Mouse (Mus musculus) lung, postnatal 0 days (tissue): Measurements from ENCODE around the gene Prex1. TPM values are rescaled to one million over a fixed set of nuclear protein-coding genes. Genes with fewer than 3 reads are reported as not detected.

ENCODE experiments used
- ATAC-seq: fragments of 200-750 bp; cut with Nextera tagmentation; 2 replicates; pipeline ENCODE4 v1.8.0; 2017; ENCODE audit warnings: moderate library complexity
- DNase-seq: peaks from one replicate; pipeline ENCODE4 v3.0.0-alpha.2; 2016; ENCODE audit warnings: low spot score
- H3K27ac ChIP-seq: fragments of 300-500 bp; sonication (generic); 2 replicates; pipeline ENCODE4 v1.5.1; 2014; ENCODE audit warnings: antibody characterized with exemption, mild to moderate bottlenecking, low read length, mixed read lengths
- H3K27me3 ChIP-seq: fragments of 300-500 bp; sonication (generic); replicated peaks from 2 replicates; pipeline ENCODE4 v1.6.1; 2014; ENCODE audit warnings: low read length, mixed read lengths; ENCODE audit not compliant: insufficient read depth
- H3K36me3 ChIP-seq: fragments of 300-500 bp; sonication (generic); 2 replicates; pipeline ENCODE4 v1.6.1; 2014; ENCODE audit warnings: low read length, mixed read lengths; ENCODE audit not compliant: insufficient read depth
- H3K4me1 ChIP-seq: fragments of 300-500 bp; sonication (generic); 2 replicates; pipeline ENCODE4 v1.6.1; 2014; ENCODE audit warnings: antibody characterized with exemption, low read depth, low read length, mixed read lengths; ENCODE audit not compliant: insufficient read depth
- H3K4me2 ChIP-seq: fragments of 300-500 bp; sonication (generic); replicated peaks from 2 replicates; pipeline ENCODE4 v1.6.1; 2014; ENCODE audit warnings: low read depth, mild to moderate bottlenecking, low read length, moderate library complexity, mixed read lengths
- H3K4me3 ChIP-seq: fragments of 300-500 bp; sonication (generic); 2 replicates; pipeline ENCODE4 v1.5.1; 2014; ENCODE audit warnings: low read depth, low read length
- H3K9ac ChIP-seq: fragments of 300-500 bp; sonication (generic); replicated peaks from 2 replicates; pipeline ENCODE4 v1.6.1; 2014; ENCODE audit warnings: low read depth, mild to moderate bottlenecking
- H3K9me3 ChIP-seq: fragments of 300-500 bp; sonication (generic); 2 replicates; pipeline ENCODE4 v1.6.1; 2016; ENCODE audit warnings: low read length, mixed read lengths
- CTCF ChIP-seq: IDR thresholded peaks from 2 replicates; pipeline ENCODE4 v1.5.1; 2016; ENCODE audit warnings: antibody characterized with exemption, mild to moderate bottlenecking
- EP300 ChIP-seq: IDR thresholded peaks from 2 replicates; pipeline ENCODE4 v1.6.1; 2016; ENCODE audit warnings: antibody characterized with exemption, mild to moderate bottlenecking, control low read depth
- WGBS: fragments of 180-500 bp; shearing (Covaris S2); extraction: QIAGEN DNeasy Blood & Tissue Kit; methylation state at CpG from one replicate; pipeline ENCODE4 v1.1.7; 2014; 5-methylcytosine and 5-hydroxymethylcytosine counted together
- polyA plus RNA-seq: library from polyadenylated mRNA; unstranded; fragments of >200 nt; fragmentation: Nextera tagmentation; extraction: Ambion mirVana; gene quantifications from 2 replicates; pipeline ENCODE4 v1.2.1, GENCODE M21; 2015

Prex1 gene
- polyA plus RNA-seq, 1 experiment from 2014 or later = 6.9 TPM

DNA sequence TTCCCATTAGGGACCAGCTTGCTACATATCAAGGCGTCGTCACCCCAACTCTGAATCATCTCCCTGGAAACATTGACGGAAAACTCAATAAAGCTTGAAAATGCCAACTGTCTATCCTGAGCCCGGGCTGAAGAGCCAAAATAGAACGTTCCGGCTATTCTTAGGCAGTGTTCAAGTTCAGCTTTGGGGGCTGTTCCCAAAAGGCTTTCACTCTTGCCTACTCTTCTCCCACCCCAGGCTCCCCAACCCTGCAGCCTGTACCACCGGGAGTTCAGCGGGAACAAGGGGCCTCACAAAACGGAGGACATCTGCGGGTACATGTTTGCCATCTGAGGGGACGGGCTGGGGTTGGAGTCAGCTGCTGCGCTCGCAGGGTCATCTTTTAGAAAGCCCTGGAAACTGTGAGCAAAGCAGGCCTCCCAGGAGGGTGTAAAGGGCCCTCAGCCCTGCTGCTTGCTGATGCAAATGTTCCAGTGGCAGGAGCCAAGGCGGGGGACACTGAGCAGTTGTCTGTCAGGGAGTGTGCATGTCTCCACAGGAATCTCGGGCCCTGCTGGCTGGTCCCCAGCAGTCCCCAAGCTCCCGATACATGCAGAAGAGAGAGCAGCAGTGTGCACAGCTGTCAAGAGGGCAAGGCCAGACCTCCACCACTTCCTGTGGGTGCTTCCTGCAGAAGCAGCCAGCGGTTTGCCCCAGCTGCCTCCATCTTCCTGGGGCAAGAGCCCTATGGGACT lies 83.5 kb downstream of the Prex1 start:
- TF ChIP-seq CTCF (no peak), EP300 (no peak)
- H3K27me3 ChIP-seq = no peaks in the 10 kb centered on the region
- no peak overlapping the region for H3K9ac ChIP-seq
- no peaks in the 10 kb centered on the region for H3K9me3 ChIP-seq
- 68% methylated on average over 17 of the region's 17 CpGs for WGBS
- DNase-seq (peak; percentile 23), ATAC-seq (peak; percentile 12; the same call in 1 of the 2 replicates)
- no peaks in the 10 kb centered on the region for H3K4me1 ChIP-seq
- no peak overlapping the region for H3K4me3 ChIP-seq
- H3K4me2 ChIP-seq = no peak overlapping the region
- no peaks in the 10 kb centered on the region for H3K36me3 ChIP-seq
- H3K27ac ChIP-seq = no peak overlapping the region

DNA sequence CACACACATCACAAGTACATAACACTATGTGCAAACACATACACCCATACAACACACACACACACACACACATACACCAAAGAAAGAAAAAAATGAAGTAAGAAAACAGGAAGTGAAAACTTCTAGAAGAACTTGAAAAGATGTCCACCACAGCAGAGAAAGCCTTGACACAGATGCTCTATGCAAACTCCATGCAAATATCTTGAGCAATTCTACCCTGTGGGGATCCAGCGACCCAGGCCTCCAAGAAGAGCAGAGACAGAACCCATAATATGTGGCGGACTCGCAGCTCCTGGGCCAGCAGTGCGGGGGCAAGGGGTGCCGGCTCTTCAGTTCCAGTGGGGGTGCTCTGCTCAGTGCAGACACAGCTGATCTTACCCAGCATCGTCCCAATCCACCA lies 86.1 kb downstream of the Prex1 start:
- H3K4me3 ChIP-seq = no peak overlapping the region
- ATAC-seq (no peak), DNase-seq (peak; percentile 8)
- no peak overlapping the region for H3K27ac ChIP-seq
- H3K9ac ChIP-seq = no peak overlapping the region
- 90% methylated on average over 6 of the region's 6 CpGs for WGBS
- no peaks in the 10 kb centered on the region for H3K27me3 ChIP-seq
- H3K36me3 ChIP-seq = no peaks in the 10 kb centered on the region
- H3K4me2 ChIP-seq = no peak overlapping the region
- H3K4me1 ChIP-seq = peaks cover 6% of the 10 kb centered on the region; the same call in 1 of the 2 replicates
- TF ChIP-seq CTCF = no peak
- TF ChIP-seq EP300 = no peak
- no peaks in the 10 kb centered on the region for H3K9me3 ChIP-seq

DNA sequence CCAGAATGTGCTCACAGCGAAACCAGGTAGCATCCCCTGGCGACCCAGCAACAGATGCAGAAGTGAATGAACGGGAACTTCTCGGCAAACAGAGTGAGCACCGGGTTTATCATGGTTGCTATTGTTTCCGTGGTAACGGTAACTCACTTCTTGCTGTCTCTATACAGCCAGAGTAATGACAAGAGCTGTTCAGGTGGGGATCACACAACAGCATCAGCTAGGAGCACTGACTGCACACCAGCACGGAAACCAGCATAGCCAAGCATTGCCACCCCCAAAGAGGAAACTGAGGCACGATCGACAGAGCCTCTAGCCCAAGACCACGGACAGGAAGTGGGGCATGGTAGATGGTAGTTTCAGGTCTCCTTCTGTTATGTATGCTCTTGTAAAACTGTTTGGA lies 88.4 kb downstream of the Prex1 start:
- TF ChIP-seq EP300 (no peak), CTCF (no peak)
- peaks cover 8% of the 10 kb centered on the region; the same call in 1 of the 2 replicates for H3K4me1 ChIP-seq
- no peaks in the 10 kb centered on the region for H3K27me3 ChIP-seq
- 70% methylated on average over 11 of the region's 11 CpGs for WGBS
- H3K27ac ChIP-seq = no peak overlapping the region
- no peak overlapping the region for H3K4me3 ChIP-seq
- H3K36me3 ChIP-seq = no peaks in the 10 kb centered on the region
- H3K4me2 ChIP-seq = no peak overlapping the region
- H3K9ac ChIP-seq = no peak overlapping the region
- DNase-seq = no peak
- ATAC-seq = no peak
- H3K9me3 ChIP-seq = no peaks in the 10 kb centered on the region

DNA sequence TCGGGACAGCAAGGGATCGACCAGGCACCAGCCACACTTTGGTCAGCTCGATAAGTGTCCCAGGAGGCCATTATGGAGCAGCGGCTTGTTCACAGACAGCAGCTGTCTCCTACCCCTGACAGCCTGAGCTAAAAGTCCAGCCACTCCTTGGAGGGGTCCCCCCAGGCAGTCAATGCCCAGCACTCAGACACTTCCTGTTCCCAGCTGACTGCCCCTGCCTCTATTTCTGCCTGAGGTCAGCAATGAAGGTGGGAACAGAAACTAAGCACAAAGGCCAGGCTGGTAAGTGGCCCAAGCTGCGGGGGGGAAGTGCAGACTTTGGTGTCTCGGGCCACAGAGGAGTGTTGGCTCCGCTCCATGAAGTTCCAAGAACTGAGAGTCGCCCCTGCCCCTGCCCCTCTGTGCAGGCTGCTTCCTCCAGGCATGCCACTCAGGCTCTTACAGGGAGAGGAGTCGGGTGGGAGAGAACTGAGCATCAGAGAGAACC lies 90.5 kb downstream of the Prex1 start:
- peak; percentile 49 for DNase-seq
- Histone ChIP-seq H3K4me3 (no peak overlapping the region), H3K9ac (no peak overlapping the region), H3K27ac (no peak overlapping the region), H3K27me3 (no peaks in the 10 kb centered on the region), H3K4me2 (no peak overlapping the region), H3K4me1 (peaks cover 14% of the 10 kb centered on the region; the same call in 1 of the 2 replicates), H3K9me3 (no peaks in the 10 kb centered on the region), H3K36me3 (no peaks in the 10 kb centered on the region)
- ATAC-seq = peak; percentile 37
- WGBS = 19% methylated on average over 9 of the region's 9 CpGs
- no peak for TF ChIP-seq EP300
- no peak for TF ChIP-seq CTCF

DNA sequence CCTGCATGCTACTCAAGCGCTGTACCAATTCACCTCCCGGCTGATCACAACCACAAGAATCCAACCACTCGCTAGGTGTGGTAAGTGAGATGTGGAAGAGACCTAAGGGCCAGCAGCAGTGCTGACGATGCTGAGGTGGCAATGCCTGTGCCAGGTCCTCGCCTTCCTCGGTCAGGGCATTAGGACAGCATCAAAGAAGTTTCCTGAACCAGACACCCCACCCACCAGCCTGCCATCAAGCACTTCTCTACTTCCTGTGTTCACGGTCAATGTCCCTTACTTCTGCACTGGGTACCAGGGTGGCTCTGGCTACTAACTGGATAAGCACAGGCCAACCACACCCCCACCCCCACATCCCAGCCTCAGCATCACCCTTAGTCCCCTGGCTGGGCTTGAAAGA lies 91.0 kb downstream of the Prex1 start:
- TF ChIP-seq EP300 = no peak
- no peak for TF ChIP-seq CTCF
- 66% methylated on average over 7 of the region's 7 CpGs for WGBS
- ATAC-seq (peak; percentile 6; the same call in 1 of the 2 replicates), DNase-seq (peak; percentile 11)
- H3K27ac ChIP-seq = no peak overlapping the region
- H3K9ac ChIP-seq = no peak overlapping the region
- peaks cover 14% of the 10 kb centered on the region; the same call in 1 of the 2 replicates for H3K4me1 ChIP-seq
- no peaks in the 10 kb centered on the region for H3K27me3 ChIP-seq
- no peaks in the 10 kb centered on the region for H3K36me3 ChIP-seq
- no peak overlapping the region for H3K4me3 ChIP-seq
- H3K9me3 ChIP-seq = no peaks in the 10 kb centered on the region
- no peak overlapping the region for H3K4me2 ChIP-seq

DNA sequence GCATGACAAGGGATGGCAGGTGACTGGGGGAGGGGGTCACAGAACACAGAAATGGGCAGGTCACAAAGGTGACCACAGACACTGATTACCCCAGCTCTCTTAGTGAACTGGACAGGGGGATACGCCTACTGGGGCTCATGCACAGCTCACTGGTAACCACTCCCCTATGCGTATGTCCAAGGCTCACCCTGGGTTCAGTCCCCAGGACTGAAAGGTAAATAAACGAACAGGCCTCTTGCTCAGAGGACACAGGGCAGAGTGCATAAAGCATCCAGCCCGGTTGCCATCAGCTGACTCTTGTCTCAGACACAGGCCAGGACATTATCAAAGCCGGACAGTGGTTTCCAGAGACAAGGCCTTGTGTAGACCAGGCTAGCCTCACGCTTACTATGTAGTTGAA lies 91.6 kb downstream of the Prex1 start:
- H3K27me3 ChIP-seq = no peaks in the 10 kb centered on the region
- WGBS = 79% methylated on average over 6 of the region's 6 CpGs
- no peak overlapping the region for H3K9ac ChIP-seq
- H3K36me3 ChIP-seq = no peaks in the 10 kb centered on the region
- TF ChIP-seq EP300 (no peak), CTCF (no peak)
- DNase-seq = no peak
- no peak overlapping the region for H3K4me2 ChIP-seq
- H3K4me3 ChIP-seq = no peak overlapping the region
- no peak for ATAC-seq
- H3K9me3 ChIP-seq = no peaks in the 10 kb centered on the region
- peaks cover 14% of the 10 kb centered on the region; the same call in 1 of the 2 replicates for H3K4me1 ChIP-seq
- no peak overlapping the region for H3K27ac ChIP-seq
